Mouse (Mus musculus) lung, adult 18-20 months (tissue): Measurements from ENCODE around the gene Mgmt.

Source experiments
- DNase-seq, 2 experiments: peaks; one replicate each; pipeline ENCODE4 v3.0.0; 2022; ENCODE audit warnings: mixed read lengths in 2 of 2

Mgmt gene

DNA sequence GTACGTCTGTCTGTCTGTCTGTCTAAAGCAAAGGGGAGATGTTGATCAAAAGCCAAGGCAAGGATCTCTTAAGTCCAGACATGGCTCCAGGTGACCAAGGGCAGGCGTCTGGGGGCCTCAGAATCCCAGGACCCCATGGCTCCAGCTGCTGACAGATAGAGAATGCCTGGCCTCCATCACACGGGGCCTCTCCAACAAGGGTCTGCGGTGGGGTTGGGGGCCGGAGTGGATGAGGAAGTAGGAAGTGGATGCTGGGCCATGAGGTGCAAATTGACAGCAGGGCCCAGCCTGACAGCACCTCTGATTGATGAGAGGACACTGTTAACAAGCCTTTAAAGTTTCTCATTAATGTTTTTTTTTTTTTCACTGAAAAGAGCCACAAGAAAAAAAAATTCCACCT is 237.5 kb downstream of the Mgmt start:
- no peak for DNase-seq

DNA sequence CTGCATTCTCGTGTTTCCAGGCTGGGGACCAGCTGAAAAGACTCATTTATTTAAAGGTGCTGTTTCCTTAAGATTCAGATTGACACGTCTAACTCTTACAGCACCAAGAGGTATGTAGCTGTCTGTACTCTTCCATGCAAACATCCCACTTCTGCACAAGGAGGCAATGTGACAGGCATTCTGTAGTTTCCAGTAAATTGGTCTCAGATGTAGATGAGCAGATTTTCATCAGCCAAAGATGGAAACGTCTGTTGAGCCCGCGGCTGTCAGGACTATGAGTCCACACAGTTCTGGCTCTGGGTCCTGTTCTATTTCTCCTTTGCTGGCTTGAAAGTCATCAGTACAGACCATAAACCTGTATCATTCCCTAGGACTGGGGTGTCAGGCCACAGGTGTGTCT is 243.7 kb downstream of the Mgmt start:
- DNase-seq, result no peak

DNA sequence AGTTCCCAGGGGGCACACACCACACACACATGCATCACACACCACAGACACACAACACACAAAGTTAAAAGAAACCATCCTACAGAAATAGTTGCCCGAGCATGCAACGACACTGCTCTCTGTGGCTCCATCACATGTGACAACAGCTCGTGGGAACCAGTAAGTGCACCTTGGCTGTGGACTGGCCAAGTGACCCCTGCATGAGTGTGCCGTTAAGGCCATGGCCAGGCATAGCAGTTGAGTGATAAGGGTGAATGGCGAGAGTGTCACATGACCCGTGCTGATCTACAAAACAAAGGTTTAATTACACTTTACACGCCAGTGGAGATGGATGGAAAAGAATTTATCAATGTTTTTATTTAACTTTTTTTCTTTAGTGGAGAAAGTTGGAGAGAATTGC is 245.9 kb downstream of the Mgmt start:
- DNase-seq, result no peak

DNA sequence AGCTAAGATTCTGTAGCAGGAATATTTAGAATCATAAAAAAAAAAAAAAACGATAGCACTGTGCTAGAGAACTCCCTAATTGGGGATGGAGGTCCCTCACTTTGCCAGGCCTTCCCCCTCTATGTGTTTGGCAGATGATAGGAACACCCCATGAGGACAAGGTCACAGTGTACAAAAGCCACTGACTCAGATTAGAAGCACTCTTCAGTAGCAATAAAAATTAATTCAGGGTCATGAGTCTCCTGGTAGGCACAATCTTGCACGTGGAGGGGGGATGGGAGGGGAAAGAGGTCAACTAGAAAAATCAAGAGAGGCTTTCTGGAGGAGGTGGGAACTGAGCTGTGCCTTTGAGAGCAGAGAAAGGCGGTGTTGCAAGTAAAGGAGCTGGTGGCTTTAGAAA is 247.0 kb downstream of the Mgmt start:
- DNase-seq, result no peak

DNA sequence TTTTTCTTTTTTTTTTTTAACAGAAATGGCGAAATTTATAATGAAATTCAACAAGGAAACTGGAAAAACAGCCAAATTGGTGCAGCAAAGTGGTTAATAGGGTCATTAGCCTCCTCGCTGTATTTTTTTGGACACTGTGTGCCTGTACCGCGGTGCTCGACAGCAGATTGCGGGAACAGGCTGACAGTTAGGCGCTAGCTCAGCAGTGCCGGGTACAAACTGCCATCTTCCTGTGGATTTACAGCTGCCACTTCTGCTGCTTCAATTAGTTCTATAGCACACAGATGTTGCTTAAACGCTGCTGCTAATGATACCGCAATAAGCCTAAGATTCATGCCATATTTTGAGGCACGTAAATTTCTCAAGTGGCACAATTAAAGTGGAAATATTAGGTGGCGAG is 252.7 kb downstream of the Mgmt start:
- DNase-seq, result no peak

DNA sequence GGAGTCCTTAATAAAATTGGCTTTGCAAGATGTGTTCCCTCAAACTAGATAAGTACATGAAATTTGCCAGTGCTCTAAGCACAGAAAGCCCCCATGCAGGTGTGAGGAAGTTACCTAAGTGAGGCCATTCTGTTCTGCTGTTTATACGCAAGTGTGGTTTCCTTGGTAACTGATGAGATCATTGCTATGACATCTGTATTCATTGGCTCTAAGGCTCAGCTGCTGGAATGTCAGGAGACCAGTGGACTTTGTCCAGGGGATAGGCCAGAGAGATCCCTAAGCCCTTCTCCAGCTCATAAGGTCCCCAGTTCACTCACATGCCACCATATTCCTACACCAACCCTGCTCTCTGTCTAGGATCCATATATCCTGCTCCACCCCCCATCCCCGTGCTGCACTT is 257.4 kb downstream of the Mgmt start:
- DNase-seq, result no peak

DNA sequence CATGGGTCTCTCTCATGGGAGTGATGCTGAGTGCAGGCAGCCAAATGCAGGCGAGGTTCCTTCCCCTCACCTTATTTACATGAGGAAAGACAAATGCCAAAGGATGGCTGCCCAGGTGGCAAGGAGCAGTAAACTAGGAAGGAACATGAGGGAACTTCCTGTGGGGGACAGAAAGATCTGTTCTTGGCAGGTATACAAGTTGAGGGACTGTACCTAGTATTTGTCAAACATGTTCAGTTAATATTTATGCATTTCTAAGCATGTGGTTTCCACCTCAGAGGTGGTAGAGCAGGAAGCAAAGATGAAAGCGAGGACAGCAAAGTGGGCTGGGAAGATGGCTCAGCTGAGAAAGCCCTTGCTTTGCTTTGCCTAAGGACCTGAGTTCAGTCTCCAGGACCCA is 260.2 kb downstream of the Mgmt start:
- DNase-seq, result no peak

DNA sequence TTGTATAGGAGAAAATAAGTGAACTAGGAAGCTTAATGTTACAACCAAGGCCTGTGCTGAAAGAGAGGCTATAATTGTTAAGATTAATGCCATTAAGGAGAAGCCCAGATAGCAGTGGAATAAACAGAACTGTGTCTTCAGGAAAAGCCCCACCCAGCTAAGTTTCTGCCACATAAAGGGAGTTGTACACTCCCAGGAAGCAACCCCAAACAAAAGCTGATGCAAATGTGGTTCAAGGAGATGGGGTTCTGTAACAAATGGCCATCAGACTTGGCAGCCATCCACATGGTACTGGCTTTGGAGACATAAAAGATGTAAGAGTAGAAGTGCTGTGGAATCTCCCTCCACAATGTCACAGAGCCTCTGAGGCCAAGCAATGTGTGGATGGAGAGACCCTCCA is 264.7 kb downstream of the Mgmt start:
- DNase-seq, result peak; percentile 6 to 46

DNA sequence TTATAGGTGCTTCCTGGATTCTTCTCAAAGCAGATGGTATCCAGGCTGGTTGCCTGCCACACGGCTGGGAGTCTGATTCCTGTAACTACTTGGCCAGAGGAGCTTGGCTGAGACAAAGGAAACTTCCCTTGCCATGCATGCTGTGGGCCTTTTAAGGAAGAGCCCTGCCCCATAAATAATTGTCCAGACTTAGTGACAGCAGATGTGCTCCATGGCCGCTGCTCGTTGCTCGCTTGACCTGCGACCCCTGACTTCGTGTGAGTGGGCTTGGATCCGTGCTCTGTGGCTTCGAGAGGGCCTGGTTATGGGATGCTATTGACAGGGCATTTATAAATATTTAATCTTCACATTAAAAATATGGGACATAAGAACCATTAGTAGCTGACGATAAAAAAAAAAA is 277.9 kb downstream of the Mgmt start:
- no peak for DNase-seq
